Mouse (Mus musculus) testis, postnatal 14 days (tissue): ENCODE data around the gene Sp1.

Experiments
- DNase-seq: peaks from one replicate; pipeline ENCODE4 v3.0.0; 2021; ENCODE audit warnings: low spot score

Gene Sp1

GRCm38 (mm10) chr15:102405489-102406195, at the start of gene Sp1:
TSS of gene Sp1 (plus strand) at chr15:102406143.
- DNase-seq = peak; percentile 100

GRCm38 (mm10) chr15:102356501-102357325, 49.2 kb upstream of the Sp1 start:
- no peak for DNase-seq

DNA sequence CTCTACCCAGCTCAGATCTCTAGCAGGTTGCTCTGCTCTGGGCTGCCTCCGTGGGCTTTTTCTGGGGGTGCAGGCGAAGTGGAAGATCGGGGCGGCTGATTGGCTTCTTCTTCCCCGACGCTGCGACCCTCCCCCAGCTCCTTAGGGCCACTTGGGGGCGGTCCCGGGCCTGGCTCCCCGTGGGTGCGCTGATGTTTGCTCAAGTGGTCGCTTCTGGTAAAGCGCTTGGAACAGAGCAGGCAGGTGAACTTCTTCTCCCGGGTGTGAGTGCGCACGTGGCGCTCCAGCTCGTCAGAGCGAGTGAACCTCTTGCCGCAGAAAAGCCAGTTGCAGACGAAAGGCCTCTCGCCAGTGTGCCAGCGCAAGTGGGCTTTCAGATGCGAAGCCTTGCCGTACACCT, 47.8 kb upstream of the Sp1 start:
- DNase-seq = peak; percentile 54

DNA sequence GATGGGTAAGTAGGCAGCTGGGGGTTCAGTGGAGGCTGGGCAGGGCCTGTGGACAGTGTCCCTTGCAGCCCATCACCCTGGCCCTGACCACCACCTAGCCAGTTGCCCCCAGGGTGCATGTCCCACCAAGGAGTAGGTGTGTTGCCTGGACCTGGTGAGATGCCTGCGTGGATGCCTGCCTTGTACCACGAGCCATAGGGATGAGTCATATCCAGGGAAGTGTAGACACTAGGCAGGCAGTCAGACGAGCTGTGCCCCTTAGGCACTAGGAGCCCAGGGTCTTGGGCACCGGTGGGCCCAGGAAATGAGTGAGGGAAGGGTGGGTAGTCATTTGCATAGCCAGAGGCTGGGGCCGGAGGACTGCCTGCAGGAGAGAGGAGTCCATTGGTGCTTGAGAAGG, 47.1 kb upstream of the Sp1 start:
- DNase-seq = no peak

- no peak for DNase-seq
Measured at GRCm38 (mm10) chr15:102362648-102363047, 43.3 kb upstream of the Sp1 start.

GRCm38 (mm10) chr15:102364678-102365077, 41.3 kb upstream of the Sp1 start:
- no peak for DNase-seq

DNA sequence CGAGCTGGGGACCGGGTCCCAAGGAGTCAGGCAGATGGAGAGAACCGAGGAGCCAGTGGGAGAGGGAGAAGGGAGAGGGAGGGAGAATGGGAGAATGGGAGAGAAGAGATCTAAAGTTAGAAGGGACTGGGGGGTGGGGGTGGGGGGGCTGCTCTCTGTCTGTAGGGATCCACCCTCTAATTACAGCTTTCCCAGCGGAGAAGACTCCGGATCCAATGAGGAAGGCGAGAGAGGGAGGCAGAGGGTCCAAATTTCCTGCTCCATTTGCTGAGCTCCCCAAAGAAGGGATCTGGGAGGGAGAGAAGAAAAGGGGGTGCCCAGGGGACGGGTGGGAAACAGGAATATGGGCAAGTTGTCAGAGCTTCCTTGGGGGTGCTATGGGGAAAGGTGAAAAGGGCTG, 39.7 kb upstream of the Sp1 start:
- DNase-seq = no peak

DNA sequence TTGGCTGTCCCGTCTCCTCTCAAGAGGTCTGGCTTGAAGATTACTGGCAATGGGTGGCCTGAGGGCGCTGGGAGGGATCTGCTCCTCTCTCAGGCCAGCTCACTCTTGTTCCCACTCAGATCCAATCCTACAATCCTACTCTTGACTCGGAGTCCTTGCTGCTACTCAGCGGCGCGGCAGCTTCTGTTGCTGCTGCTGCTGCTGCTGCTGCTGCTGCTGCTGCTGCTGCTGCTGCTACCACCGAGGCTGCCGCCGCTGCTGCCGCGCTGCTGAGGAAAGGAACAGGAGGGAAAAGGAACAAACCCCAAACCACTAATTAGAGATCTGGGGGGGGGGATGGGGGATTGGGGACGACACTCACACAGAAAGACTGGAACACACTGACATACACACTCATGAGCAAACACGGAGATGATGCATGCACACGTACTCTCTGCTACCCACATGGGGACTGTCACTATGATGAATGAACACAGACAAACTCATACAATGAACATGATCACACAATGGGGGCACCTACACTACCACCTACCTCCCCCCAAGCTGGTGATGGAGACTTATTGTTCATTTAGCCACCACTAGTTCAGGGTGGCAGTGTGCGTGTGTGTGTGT, 39.1 kb upstream of the Sp1 start, which contains the start of gene Sp7:
Sp7 (minus strand) TSS at position 450 of the 612 bp plus-strand sequence.
- no peak for DNase-seq

GRCm38 (mm10) chr15:102369972-102370371, 36.0 kb upstream of the Sp1 start:
- DNase-seq = peak; percentile 56

DNA sequence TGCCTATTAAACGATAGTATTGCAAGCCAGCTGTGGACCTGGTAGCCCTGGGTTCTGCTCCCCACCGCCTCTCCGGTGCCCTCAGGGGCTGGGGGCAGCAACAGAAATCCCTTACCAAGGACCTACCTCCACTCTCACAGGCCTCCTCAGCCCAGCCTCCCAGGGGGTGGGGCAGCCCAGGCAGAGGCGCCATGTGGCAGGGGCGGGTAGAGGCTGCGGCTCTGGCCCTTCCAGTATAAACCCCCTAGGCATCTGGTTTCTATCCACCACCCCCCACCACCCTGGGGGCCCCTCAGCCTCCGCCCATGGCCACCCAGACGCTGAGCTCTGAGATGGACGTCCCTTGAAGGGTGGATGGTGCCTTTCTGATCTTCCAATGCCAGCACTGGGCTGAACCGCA, 35.2 kb upstream of the Sp1 start:
- DNase-seq = peak; percentile 22

DNA sequence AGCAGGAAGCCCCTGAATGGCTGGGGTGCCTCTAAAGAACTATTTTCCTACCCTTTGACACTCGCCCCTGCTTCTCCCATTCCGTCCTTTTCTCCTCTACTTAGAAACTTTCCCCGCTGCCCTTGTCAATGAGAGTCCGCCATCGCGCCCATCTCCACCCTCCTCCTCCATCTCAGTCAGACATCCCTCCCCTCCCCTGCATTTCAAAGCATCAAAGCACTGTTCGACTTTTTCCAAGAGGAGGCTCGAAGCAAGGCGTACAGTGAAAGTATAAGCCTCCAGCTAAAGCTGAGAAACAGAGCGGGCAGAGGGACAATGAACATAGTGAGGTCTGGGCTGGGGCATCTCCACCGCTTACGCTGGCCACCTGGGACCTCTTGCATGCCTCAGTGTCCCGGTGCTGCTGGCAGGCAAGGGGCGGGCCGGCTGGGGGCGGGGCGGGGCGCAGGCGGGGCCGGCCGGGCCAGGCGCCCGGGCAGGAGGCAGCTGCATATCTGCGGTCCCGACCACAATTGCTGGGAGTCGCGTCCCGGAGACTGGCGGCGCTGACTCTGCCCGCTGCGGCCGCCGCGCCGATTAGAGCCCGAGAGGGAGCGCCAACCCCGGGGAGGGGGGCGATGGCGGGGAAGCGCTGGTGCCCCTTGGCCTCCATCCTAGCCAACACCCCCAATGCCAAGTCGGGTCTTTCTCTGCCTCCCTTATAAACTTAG, 29.3 kb upstream of the Sp1 start:
- peak; percentile 39 for DNase-seq

DNA sequence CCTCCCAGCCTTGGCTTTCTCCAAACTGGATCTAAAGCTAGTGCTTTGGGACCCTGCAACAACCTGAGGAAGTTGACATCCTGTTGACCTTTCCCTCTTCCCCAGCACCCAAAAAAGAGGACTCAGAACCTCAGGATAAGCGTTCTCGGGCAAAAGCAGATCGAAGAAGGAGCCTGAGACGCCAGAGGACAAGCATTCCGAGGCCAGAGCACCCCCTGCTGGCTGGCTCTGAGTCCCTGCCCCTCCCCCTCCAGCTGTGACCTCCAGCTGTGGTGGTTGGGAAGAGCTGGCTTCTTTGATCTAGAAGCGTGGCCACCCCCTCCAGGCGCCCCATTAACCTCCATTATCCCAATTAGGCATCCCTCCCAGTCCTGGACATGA, 28.8 kb upstream of the Sp1 start:
- DNase-seq = peak; percentile 78

- DNase-seq = peak; percentile 40
Measured at GRCm38 (mm10) chr15:102377810-102378262, 28.1 kb upstream of the Sp1 start.

- peak; percentile 86 for DNase-seq
Measured at GRCm38 (mm10) chr15:102381575-102381974, 24.4 kb upstream of the Sp1 start.

DNA sequence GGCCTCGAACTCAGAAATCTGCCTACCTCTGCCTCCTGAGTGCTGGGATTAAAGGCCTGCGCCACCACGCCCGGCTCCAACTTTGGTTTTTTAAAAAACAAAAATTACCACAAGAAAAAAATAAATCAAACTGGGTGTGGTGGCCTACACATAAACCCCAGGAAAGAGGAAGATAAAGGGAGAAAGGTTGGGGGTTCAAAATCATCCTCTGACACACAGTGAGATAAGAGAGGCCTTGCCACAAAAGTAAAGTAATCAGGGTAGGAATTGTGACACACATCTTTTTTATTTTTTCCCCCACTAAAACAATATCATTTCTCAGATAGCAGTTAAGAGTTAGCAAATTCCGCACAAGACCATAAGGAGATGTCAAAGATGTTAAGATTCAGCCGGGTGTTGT, 22.3 kb upstream of the Sp1 start:
- no peak for DNase-seq

DNA sequence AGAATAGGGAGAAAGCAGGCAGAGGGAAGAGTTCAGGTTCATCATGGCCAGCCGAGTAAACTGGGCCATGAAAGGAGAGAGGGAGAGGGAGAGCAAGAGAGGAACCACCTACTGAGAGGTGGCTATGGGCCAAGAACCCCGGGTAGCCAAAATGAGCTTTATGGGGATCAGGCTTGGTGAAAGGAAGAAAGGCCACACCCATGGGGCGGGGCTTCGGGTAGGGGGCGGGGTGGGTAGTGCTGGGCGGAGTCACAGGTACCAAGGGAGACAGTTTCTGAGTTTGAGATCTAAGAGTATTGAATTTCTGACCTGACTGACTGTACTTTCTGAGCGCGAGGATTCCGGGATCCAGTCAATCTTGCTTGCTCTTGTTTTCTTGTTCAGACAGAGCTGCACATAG, 19.3 kb upstream of the Sp1 start:
- DNase-seq = peak; percentile 31

- DNase-seq = no peak
Measured at GRCm38 (mm10) chr15:102388942-102389341, 17.0 kb upstream of the Sp1 start.

- no peak for DNase-seq
Measured at GRCm38 (mm10) chr15:102392520-102392919, 13.4 kb upstream of the Sp1 start.

GRCm38 (mm10) chr15:102393584-102394014, 12.3 kb upstream of the Sp1 start:
- DNase-seq = no peak

- DNase-seq = no peak
Measured at GRCm38 (mm10) chr15:102395061-102395460, 10.9 kb upstream of the Sp1 start.

GRCm38 (mm10) chr15:102398629-102399028, 7.3 kb upstream of the Sp1 start:
- DNase-seq = no peak
